Mouse (Mus musculus) adrenal gland, postnatal 0 days (tissue): Measurements from ENCODE around the gene Gpr37. TPM values are rescaled to one million over a fixed set of nuclear protein-coding genes. Genes with fewer than 3 reads are reported as not detected.

Experiments
- polyA plus RNA-seq: library from polyadenylated mRNA; unstranded; fragments of >200 nt; fragmentation: Nextera tagmentation; extraction: Ambion mirVana; gene quantifications from 2 replicates; pipeline ENCODE4 v1.2.1, GENCODE M21; 2015

Gene Gpr37
- 0.58 and 0.97 TPM in 2 replicates for polyA plus RNA-seq

GRCm38 (mm10) chr6:25690629-25691028, at the start of gene Gpr37:
TSS of gene Gpr37 (minus strand) at chr6:25690729.

Other genes starting within 250 kb of the Gpr37 start
- gene Pot1a, start 118.5 kb upstream of the Gpr37 start, polyA plus RNA-seq: 18.0 and 22.8 TPM in 2 replicates